Mouse (Mus musculus): Measurements from ENCODE around the gene Lifr. TPM values are rescaled to one million over a fixed set of nuclear protein-coding genes. Genes with fewer than 3 reads are reported as not detected.

Gene Lifr
- polyA plus RNA-seq (2017; shearing (Covaris generic)) = 0.05 TPM

GRCm38 (mm10) chr15:7090211-7090765 lies at the start of gene Lifr:
Lifr (plus strand) TSS chr15:7090614.

Other genes with a start within 250 kb of the Lifr start
- gene Osmr, start 215.6 kb upstream of the Lifr start, polyA plus RNA-seq (2017; shearing (Covaris generic)) = not detected

Data from CD4-positive, CD25-positive, alpha-beta regulatory T cell, adult 9 weeks (primary cell).